Mouse (Mus musculus): Measurements from ENCODE around the gene Dcaf5. TPM values are rescaled to one million over a fixed set of nuclear protein-coding genes. Genes with fewer than 3 reads are reported as not detected.
A peak's percentile ranks its signal among the peaks of the same experiment; 100 is the strongest.

Gene Dcaf5
- polyA plus RNA-seq, 1 experiment from 2014 or later: 12.1 TPM

DNA sequence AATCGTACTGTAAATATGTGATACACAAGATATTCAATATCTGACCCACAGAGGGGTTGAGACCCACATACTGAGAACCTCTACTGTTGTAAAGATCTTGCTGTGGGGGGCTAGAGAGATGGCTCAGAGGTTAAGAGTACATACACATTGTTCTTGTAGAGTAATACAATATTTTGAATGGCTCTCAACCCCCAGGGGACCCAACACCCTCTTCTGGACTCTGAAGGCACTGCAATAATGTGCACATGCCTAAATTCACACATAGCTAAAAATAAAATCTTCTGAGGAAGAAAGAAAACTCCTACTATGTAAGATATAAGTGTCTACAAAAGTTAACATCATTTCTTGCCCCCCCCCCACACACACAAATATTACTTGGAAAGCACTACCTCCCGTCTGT is 4.6 kb upstream of the Dcaf5 start:
- Histone ChIP-seq H3K27me3 (ENCODE audit: insufficient read depth, poor library complexity, severe bottlenecking) (no peaks in the 10 kb centered on the region), H3K4me3 (no peak overlapping the region), H3K36me3 (no peaks in the 10 kb centered on the region), H3K9me3 (no peaks in the 10 kb centered on the region), H3K27ac (no peak overlapping the region), H3K4me1 (replicated peaks) (peaks cover 11% of the 10 kb centered on the region)
- 79% methylated on average over 2 of the region's 2 CpGs for WGBS
- DNase-seq (ENCODE audit: low spot score): no peak

- H3K36me3 ChIP-seq: peaks cover 3% of the 10 kb centered on the region; the same call in 1 of the 2 replicates
- H3K4me3 ChIP-seq: peak overlapping the region; percentile 96
- peak overlapping the region; percentile 97 for H3K27ac ChIP-seq
- no peaks in the 10 kb centered on the region for H3K27me3 ChIP-seq (ENCODE audit: insufficient read depth, poor library complexity, severe bottlenecking)
- 22% methylated on average over 4 of the region's 4 CpGs for WGBS
- DNase-seq (ENCODE audit: low spot score): peak; percentile 5
- H3K4me1 ChIP-seq (replicated peaks): peaks cover 34% of the 10 kb centered on the region
- no peaks in the 10 kb centered on the region for H3K9me3 ChIP-seq
Observed at GRCm38 (mm10) chr12:80437051-80437675, 762 bp upstream of the Dcaf5 start.

DNA sequence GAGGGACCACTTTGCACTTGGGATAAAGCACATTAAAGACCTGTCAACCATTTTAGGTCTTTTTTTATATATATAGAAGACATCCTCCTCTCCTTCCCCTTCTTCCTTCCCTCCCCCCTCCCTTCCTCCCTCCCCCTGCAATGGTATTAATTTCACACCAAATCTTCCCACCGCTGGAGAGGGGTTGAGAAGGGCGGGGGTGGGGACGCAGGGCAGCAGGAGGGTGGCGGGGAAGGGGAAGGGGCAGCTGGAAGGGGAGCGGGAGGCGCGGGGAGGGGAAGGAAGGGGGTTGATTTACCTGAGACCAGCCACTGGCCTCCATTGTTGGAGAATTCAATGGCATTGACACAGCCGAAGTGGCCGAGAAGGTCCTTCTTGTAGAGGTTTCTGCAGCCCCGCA is 514 bp downstream of the Dcaf5 start:
- H3K4me1 ChIP-seq (replicated peaks): peaks cover 34% of the 10 kb centered on the region
- H3K36me3 ChIP-seq: peaks cover 5% of the 10 kb centered on the region; the same call in 1 of the 2 replicates
- H3K27ac ChIP-seq: peak overlapping the region; percentile 97
- WGBS: under 1% methylated on average over 10 of the region's 10 CpGs
- no peak for DNase-seq (ENCODE audit: low spot score)
- no peaks in the 10 kb centered on the region for H3K9me3 ChIP-seq
- H3K27me3 ChIP-seq (ENCODE audit: insufficient read depth, poor library complexity, severe bottlenecking): no peaks in the 10 kb centered on the region
- H3K4me3 ChIP-seq: peak overlapping the region; percentile 96

- peak; percentile 86 for DNase-seq (ENCODE audit: low spot score)
- H3K4me1 ChIP-seq (replicated peaks): peaks cover 34% of the 10 kb centered on the region
- H3K27ac ChIP-seq: peak overlapping the region; percentile 97
- H3K4me3 ChIP-seq: peak overlapping the region; percentile 96
- 0% methylated on average over 62 of the region's 64 CpGs for WGBS
- H3K9me3 ChIP-seq: no peaks in the 10 kb centered on the region
- H3K36me3 ChIP-seq: peaks cover 11% of the 10 kb centered on the region; the same call in 1 of the 2 replicates
- H3K27me3 ChIP-seq (ENCODE audit: insufficient read depth, poor library complexity, severe bottlenecking): no peaks in the 10 kb centered on the region
Observed at GRCm38 (mm10) chr12:80434961-80435691, 1.3 kb downstream of the Dcaf5 start.

DNA sequence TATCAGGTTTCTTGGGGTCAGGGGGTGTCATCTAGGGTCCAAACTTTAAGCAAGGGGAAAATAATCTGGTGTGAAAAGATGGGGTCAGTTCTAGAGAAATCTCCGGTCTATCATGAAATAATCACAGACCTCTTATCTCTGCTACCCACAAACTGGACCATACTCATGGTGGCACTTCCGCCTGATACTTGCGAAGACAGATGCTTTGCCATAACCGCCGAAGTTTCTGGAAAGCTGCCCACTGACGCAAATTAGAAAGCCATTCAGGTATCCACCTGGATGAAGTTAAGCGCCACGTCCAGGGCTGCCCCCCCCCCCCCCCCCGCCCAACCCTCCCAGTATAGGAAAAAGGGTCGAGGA is 1.8 kb downstream of the Dcaf5 start:
- WGBS: 10% methylated on average over 10 of the region's 10 CpGs
- Histone ChIP-seq H3K27ac (peak overlapping the region; percentile 97), H3K9me3 (no peaks in the 10 kb centered on the region), H3K4me1 (replicated peaks) (peaks cover 34% of the 10 kb centered on the region), H3K36me3 (peaks cover 11% of the 10 kb centered on the region; the same call in 1 of the 2 replicates), H3K27me3 (ENCODE audit: insufficient read depth, poor library complexity, severe bottlenecking) (no peaks in the 10 kb centered on the region), H3K4me3 (peak overlapping the region; percentile 96)
- no peak for DNase-seq (ENCODE audit: low spot score)

GRCm38 (mm10) chr12:80433266-80433665 is 3.1 kb downstream of the Dcaf5 start:
- Histone ChIP-seq H3K27me3 (ENCODE audit: insufficient read depth, poor library complexity, severe bottlenecking) (no peaks in the 10 kb centered on the region), H3K9me3 (no peaks in the 10 kb centered on the region), H3K4me3 (no peak overlapping the region), H3K4me1 (replicated peaks) (peaks cover 34% of the 10 kb centered on the region), H3K27ac (no peak overlapping the region), H3K36me3 (peaks cover 20% of the 10 kb centered on the region)
- WGBS: 74% methylated on average over 4 of the region's 4 CpGs
- DNase-seq (ENCODE audit: low spot score): no peak

GRCm38 (mm10) chr12:80427683-80428082 is 8.7 kb downstream of the Dcaf5 start:
- Histone ChIP-seq H3K27ac (no peak overlapping the region), H3K4me3 (no peak overlapping the region), H3K4me1 (replicated peaks) (no peaks in the 10 kb centered on the region), H3K36me3 (peaks cover 53% of the 10 kb centered on the region), H3K27me3 (ENCODE audit: insufficient read depth, poor library complexity, severe bottlenecking) (no peaks in the 10 kb centered on the region), H3K9me3 (0 out of 2 replicates have a peak, but pooled peaks cover 3% of the 10 kb centered on the region)
- 92% methylated on average over 3 of the region's 3 CpGs for WGBS
- no peak for DNase-seq (ENCODE audit: low spot score)

GRCm38 (mm10) chr12:80415100-80415499 is 21.3 kb downstream of the Dcaf5 start:
- Histone ChIP-seq H3K36me3 (peaks cover 57% of the 10 kb centered on the region), H3K4me3 (no peak overlapping the region), H3K27me3 (ENCODE audit: insufficient read depth, poor library complexity, severe bottlenecking) (no peaks in the 10 kb centered on the region), H3K4me1 (replicated peaks) (no peaks in the 10 kb centered on the region), H3K27ac (no peak overlapping the region), H3K9me3 (peaks cover 10% of the 10 kb centered on the region; the same call in 1 of the 2 replicates)
- no peak for DNase-seq (ENCODE audit: low spot score)
- 96% methylated on average over 2 of the region's 2 CpGs for WGBS

GRCm38 (mm10) chr12:80410855-80411254 is 25.5 kb downstream of the Dcaf5 start:
- WGBS: 91% methylated on average over 8 of the region's 8 CpGs
- Histone ChIP-seq H3K9me3 (peaks cover 4% of the 10 kb centered on the region; the same call in 1 of the 2 replicates), H3K27ac (no peak overlapping the region), H3K4me1 (replicated peaks) (no peaks in the 10 kb centered on the region), H3K27me3 (ENCODE audit: insufficient read depth, poor library complexity, severe bottlenecking) (no peaks in the 10 kb centered on the region), H3K36me3 (peaks cover 53% of the 10 kb centered on the region), H3K4me3 (no peak overlapping the region)
- no peak for DNase-seq (ENCODE audit: low spot score)

DNA sequence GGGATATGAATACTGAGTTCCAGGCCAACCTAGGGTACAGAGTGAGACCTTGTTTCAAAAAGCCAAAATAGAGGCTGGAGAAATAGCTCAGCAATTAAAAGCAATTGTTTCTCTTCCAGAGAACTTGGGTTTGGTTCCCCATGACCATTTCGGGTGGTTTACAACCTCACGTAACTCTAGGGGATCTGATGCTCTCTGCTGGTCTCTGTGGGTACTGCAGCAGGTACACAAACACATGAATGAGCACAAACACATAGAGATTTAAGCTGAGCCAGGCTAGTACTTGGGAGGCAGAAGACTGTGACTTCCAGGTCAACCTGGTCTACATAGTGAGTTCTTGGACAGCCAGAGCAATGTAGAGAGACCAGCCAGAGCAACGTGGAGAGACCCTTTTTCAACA is 28.6 kb downstream of the Dcaf5 start:
- Histone ChIP-seq H3K9me3 (no peaks in the 10 kb centered on the region), H3K4me1 (replicated peaks) (no peaks in the 10 kb centered on the region), H3K36me3 (peaks cover 48% of the 10 kb centered on the region), H3K4me3 (no peak overlapping the region), H3K27ac (no peak overlapping the region), H3K27me3 (ENCODE audit: insufficient read depth, poor library complexity, severe bottlenecking) (no peaks in the 10 kb centered on the region)
- 50% methylated on average over 3 of the region's 3 CpGs for WGBS
- DNase-seq (ENCODE audit: low spot score): peak; percentile 33

GRCm38 (mm10) chr12:80406650-80407049 is 29.8 kb downstream of the Dcaf5 start:
- Histone ChIP-seq H3K27me3 (ENCODE audit: insufficient read depth, poor library complexity, severe bottlenecking) (no peaks in the 10 kb centered on the region), H3K36me3 (peaks cover 53% of the 10 kb centered on the region), H3K4me1 (replicated peaks) (no peaks in the 10 kb centered on the region), H3K9me3 (no peaks in the 10 kb centered on the region), H3K4me3 (no peak overlapping the region), H3K27ac (no peak overlapping the region)
- WGBS: 46% methylated on average over 3 of the region's 3 CpGs
- peak; percentile 53 for DNase-seq (ENCODE audit: low spot score)

DNA sequence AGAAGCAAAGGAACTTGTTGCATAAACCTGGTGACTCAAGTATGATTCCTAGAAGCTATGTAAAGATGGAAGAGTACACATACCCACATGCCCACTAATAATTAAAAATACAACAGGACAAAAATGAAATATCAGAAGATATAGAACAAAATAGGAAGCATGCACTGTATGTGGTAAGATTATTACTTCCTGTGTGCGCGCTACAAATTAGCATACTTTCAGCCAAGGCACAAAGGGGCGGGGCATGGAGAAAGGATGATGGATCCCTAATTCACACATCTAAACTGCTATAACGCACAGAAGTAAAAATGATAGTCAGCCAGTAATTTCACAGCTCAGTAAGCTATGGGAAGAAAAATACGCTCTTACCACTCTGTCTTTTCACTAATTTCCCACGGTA is 32.3 kb downstream of the Dcaf5 start:
- Histone ChIP-seq H3K9me3 (no peaks in the 10 kb centered on the region), H3K27me3 (ENCODE audit: insufficient read depth, poor library complexity, severe bottlenecking) (no peaks in the 10 kb centered on the region), H3K27ac (no peak overlapping the region), H3K4me1 (replicated peaks) (no peaks in the 10 kb centered on the region), H3K4me3 (no peak overlapping the region), H3K36me3 (peaks cover 61% of the 10 kb centered on the region)
- DNase-seq (ENCODE audit: low spot score): no peak
- WGBS: 92% methylated on average over 6 of the region's 6 CpGs

- Histone ChIP-seq H3K4me3 (no peak overlapping the region), H3K27ac (no peak overlapping the region), H3K4me1 (replicated peaks) (no peaks in the 10 kb centered on the region), H3K9me3 (no peaks in the 10 kb centered on the region), H3K36me3 (peaks cover 91% of the 10 kb centered on the region), H3K27me3 (ENCODE audit: insufficient read depth, poor library complexity, severe bottlenecking) (no peaks in the 10 kb centered on the region)
- no peak for DNase-seq (ENCODE audit: low spot score)
- 90% methylated on average over 2 of the region's 2 CpGs for WGBS
Observed at GRCm38 (mm10) chr12:80399147-80399546, 37.3 kb downstream of the Dcaf5 start.
